Mouse (Mus musculus): ENCODE measurements at regions not wholly inside any gene's neighbourhood (a gene's known extent, or its start where the extent isn't known, plus 50 kb on each side); places are given as distances from the start of the nearest gene placed in this dataset.

DNA sequence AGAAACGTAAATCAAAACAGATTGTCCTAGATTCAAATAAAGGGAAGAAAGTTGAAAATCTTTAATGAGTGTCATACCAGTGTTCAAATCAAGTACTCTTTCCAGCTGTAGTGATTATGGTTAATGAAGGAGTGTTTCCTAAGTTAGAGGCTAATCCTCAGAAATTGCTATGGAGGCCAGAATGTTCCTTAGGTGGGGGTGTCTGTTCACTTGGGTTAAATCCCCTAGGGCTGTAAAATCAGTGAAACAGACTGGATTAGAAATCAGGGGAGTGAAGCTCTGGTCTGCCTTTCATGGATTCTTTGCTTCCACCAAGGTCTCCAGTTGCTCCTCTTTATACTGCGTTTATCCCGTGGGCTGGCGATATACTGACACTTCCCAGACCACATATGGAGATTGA, 270.7 kb upstream of the 1700056E22Rik start:
- TF ChIP-seq EP300 (IDR thresholded peaks at IDR 0.05; ENCODE audit: insufficient read depth, low read depth, low read length) (no peak), CTCF (IDR thresholded peaks at IDR 0.05; ENCODE audit: low read depth, low read length) (no peak)

All from ES-Bruce4 (cell line).